Mouse (Mus musculus): ENCODE measurements around the gene Tmem206.

DNA sequence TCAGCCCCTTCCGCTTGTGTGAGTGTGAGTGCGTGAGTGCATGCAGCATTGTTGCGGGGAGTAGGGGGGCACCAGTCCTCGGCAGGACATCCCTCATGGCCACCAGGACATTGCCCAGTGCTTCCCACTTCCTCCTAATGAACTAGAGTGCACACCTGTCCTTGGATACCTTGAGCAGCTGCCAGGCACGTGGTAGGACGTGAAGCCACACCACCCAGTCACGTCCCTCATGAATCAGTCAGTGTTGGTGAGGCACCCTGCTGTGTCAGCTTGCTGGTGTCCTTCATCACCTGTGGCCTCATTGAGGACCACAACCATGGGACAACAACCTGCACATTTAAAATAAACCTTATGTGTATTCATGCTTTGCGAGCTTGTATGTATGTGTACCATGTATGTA lies 41.2 kb upstream of the Tmem206 start:
- TF ChIP-seq CTCF (IDR thresholded peaks at IDR 0.05; ENCODE audit: insufficient read depth, low read depth, low read length): no peak
- no peak for TF ChIP-seq POLR2A (IDR thresholded peaks at IDR 0.05; ENCODE audit: insufficient read depth, low read depth, low read length)

Data from olfactory bulb, adult 2 months (tissue).